Mouse (Mus musculus): Measurements from ENCODE around the gene Nhsl1.
"Not testable (repeated sequence)": the region's sequence is repeated elsewhere in the genome, so short reads cannot be mapped to it uniquely, and the experiment has no call there.

The Nhsl1 gene

GRCm38 (mm10) chr10:18529177-18529576 lies 210.4 kb downstream of the Nhsl1 start:
- no peak for DNase-seq (ENCODE audit: low spot score)

GRCm38 (mm10) chr10:18530161-18530560 lies 211.4 kb downstream of the Nhsl1 start:
- DNase-seq (ENCODE audit: low spot score), result no peak

GRCm38 (mm10) chr10:18532293-18532692 lies 213.5 kb downstream of the Nhsl1 start:
- DNase-seq (ENCODE audit: low spot score), result no peak

DNA sequence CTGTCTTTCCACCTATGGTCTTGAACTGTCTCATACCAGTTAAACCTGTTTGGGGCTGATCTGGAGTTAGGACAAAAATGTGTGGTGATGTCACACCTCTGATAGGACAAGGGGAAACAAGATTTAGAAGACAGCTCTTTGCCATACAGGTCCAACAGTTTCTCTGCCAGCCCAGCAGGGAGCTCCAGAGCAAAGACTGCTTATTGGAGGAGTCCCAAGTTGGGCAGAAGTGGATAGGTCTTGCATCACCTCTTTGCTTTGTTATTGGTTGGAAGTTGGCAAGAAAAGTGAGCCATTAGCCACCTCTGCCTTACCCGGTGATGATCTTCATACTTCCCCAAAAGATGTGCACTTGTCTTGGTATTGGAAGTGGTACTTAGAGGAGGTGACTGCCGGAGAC lies 218.1 kb downstream of the Nhsl1 start:
- DNase-seq (ENCODE audit: low spot score), result no peak

DNA sequence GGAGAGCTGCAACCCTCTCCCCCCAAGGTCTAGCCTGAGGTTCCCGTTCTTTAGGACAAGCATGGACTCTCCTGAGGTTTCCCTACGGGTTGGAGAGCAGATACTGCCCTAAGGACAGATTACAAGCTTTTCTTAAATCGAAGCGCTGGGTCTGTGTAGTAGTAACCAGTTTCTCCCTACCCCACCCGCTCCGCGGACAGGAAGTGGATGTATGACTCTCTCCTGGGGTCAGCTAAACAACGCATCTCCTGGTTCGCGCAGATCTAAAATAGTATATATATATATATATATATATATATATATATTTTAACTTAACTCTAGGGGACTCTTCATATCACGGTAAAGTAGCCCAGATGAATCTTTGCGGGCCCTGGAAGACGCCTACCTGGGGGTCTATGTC lies 226.5 kb downstream of the Nhsl1 start:
- DNase-seq (ENCODE audit: low spot score), result no peak

DNA sequence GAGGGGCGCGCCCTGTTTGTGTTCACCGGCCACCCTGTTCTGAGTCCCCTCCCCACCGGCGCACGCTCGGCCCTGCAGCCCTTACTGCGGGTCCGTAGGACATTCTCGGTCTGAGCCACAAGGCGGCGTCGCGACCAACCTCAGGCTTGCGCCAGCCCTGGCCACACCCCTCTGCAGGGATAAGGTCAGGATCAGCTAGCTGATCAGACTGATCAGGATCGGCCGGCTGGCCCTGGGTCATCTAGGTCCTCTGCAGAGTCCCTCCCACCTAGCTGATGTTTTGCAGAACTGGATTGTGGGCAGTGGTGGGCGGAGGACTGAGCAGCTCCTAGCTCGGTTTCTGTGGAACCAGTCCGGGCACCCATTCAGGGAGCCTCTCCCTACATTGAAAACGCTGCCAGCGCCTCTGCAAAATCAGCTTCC lies 227.0 kb downstream of the Nhsl1 start, which contains the start of gene Hebp2:
Hebp2 (minus strand) TSS at position 264 of the 423 bp plus-strand sequence.
- DNase-seq (ENCODE audit: low spot score), result peak; percentile 83

- DNase-seq (ENCODE audit: low spot score), result no peak
Measured at GRCm38 (mm10) chr10:18547381-18547780, 228.6 kb downstream of the Nhsl1 start.

DNA sequence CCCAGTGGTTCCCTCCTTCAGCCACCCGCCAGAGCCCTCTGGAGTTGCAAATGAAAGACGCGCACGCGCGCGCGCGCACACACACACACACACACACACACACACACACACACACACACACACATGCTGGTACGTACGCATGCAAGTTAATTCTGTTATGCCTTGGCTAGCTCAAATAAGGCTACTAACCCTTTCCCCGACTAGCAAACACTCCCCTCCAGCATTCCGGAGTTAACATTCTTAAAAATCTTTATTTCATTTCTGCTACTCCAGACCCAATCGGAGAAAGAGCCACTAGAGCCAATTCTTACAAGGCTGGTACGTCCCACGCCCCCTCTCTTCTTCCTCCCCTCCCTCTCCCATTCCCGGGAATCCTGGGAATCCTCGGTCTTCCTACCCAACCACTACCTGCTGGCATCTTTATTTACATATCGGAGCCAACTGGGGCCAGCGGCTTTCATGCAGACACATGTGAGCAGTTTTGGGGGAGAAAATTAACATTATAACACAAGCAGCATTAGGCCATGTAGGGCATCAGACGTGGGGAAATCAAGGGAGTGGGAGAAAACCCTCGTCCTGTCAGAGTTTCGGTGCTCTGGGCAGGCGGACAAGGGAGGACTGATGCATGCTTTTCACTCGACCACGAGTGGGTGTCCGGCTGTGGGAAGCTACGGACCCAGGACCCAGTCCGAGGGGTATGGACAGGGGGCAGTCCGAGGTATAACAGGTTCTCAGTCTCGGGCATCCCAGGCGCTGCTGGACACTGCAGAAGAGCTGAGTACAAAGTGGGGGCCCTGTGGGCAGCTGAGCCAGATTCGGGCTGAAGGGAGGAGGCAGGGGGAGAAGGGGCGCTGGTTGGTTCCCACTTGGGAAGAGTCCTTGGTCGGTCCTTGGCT lies 230.8 kb downstream of the Nhsl1 start:
- DNase-seq (ENCODE audit: low spot score), result peak; percentile 32

DNA sequence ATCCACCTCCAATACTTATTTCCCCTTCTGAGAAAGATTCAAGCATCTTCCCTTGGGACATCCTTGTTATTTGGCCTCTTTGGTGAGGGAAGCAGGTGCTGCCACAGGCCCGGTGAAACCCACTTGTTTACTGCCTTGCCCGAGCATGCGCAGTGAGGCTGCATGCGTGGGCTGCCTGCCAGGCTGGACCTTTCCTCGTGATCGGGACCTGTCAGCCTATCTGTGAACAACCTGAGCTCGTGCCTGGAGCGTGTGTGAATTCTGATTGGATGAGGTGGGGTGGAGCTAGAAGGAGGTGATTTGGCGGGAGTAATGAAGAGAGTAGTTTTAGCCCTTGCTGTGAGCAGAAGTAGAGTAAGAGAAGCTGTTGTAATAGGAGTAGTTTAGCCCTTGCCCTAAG lies 240.3 kb downstream of the Nhsl1 start:
- DNase-seq (ENCODE audit: low spot score), result not testable (repeated sequence)

- DNase-seq (ENCODE audit: low spot score), result no peak
Measured at GRCm38 (mm10) chr10:18561445-18561844, 242.7 kb downstream of the Nhsl1 start.

- peak; percentile 17 for DNase-seq (ENCODE audit: low spot score)
Measured at GRCm38 (mm10) chr10:18562940-18563339, 244.2 kb downstream of the Nhsl1 start.

GRCm38 (mm10) chr10:18572581-18572980 lies 253.8 kb downstream of the Nhsl1 start:
- DNase-seq (ENCODE audit: low spot score), result no peak
